7 mouse cellular contexts compared by ENCODE assay signal in genomic region chr11:119087301-119088082, GRCm38 (mm10). TPM values are rescaled to one million over a fixed set of nuclear protein-coding genes. Genes with fewer than 3 reads are reported as not detected.
DNase-seq lines count a peak whose midpoint lies in the region; ATAC-seq lines count a peak whose summit lies in the region.

No protein-coding gene starts in this region.

- peak overlapping the region; percentile 95 for H3K27ac ChIP-seq in embryonic facial prominence, embryonic 10.5 days (replicated peaks)
- H3K27ac ChIP-seq in limb, embryonic 12.5 days = no peak overlapping the region
- H3K27ac ChIP-seq in midbrain, embryonic 11.5 days (ENCODE audit: low read depth, low read length) = no peak overlapping the region

- intact Hi-C loops in heart, postnatal 36 days (cut with DNase I) = no loop called here

- H3K9me3 ChIP-seq in embryonic facial prominence, embryonic 10.5 days = no peaks in the 10 kb centered on the region
- no peaks in the 10 kb centered on the region for H3K9me3 ChIP-seq in limb, embryonic 12.5 days
- H3K9me3 ChIP-seq in midbrain, embryonic 11.5 days (ENCODE audit: control insufficient read depth, low read length) = no peaks in the 10 kb centered on the region

- H3K9ac ChIP-seq in limb, embryonic 12.5 days (replicated peaks) = no peak overlapping the region
- H3K9ac ChIP-seq in midbrain, embryonic 11.5 days (ENCODE audit: low read length) = no peak overlapping the region

- H3K36me3 ChIP-seq in embryonic facial prominence, embryonic 10.5 days (replicated peaks) = no peaks in the 10 kb centered on the region
- H3K36me3 ChIP-seq in limb, embryonic 12.5 days = no peaks in the 10 kb centered on the region; the same call in 1 of the 2 replicates
- no peaks in the 10 kb centered on the region for H3K36me3 ChIP-seq in midbrain, embryonic 11.5 days (ENCODE audit: control insufficient read depth, insufficient read depth, low read length)

- H3K4me1 ChIP-seq in embryonic facial prominence, embryonic 10.5 days = peaks cover 85% of the 10 kb centered on the region
- H3K4me1 ChIP-seq in limb, embryonic 12.5 days (replicated peaks) = peaks cover 77% of the 10 kb centered on the region
- H3K4me1 ChIP-seq in midbrain, embryonic 11.5 days (ENCODE audit: control insufficient read depth, insufficient read depth, low read length) = peaks cover 54% of the 10 kb centered on the region

- no peak for ATAC-seq in limb, embryonic 12.5 days (ENCODE audit: insufficient number of reproducible peaks, insufficient read depth, low FRiP score, low TSS enrichment, low read depth)
- no peak for ATAC-seq in midbrain, embryonic 11.5 days (ENCODE audit: low FRiP score)

- peak overlapping the region; percentile 21 for H3K4me2 ChIP-seq in limb, embryonic 12.5 days
- H3K4me2 ChIP-seq in midbrain, embryonic 11.5 days = no peak overlapping the region

- H3K4me3 ChIP-seq in embryonic facial prominence, embryonic 10.5 days = peak overlapping the region; percentile 79
- H3K4me3 ChIP-seq in limb, embryonic 12.5 days (replicated peaks) = 0 out of 2 replicates have a peak overlapping the region, but pooled peaks have one; percentile 12
- H3K4me3 ChIP-seq in midbrain, embryonic 11.5 days (ENCODE audit: low read depth, low read length) = no peak overlapping the region

- DNase-seq in CD4-positive helper T cell, adult 2 months (ENCODE audit: low read depth, low spot score) = peak; percentile 55
- peak; percentile 63 for DNase-seq in MN1 (ENCODE audit: low spot score)
- DNase-seq in embryonic facial prominence, embryonic 10.5 days (ENCODE audit: low spot score) = peak; percentile 63
- peak; percentile 69 to 77 for DNase-seq in heart, postnatal 36 days
- DNase-seq in midbrain, embryonic 11.5 days (ENCODE audit: low spot score, missing footprints) = peak; percentile 92
- DNase-seq in thymus, postnatal 36 days = peak; percentile 44 to 60

- H3K27me3 ChIP-seq in embryonic facial prominence, embryonic 10.5 days (replicated peaks; ENCODE audit: low read depth, poor library complexity, severe bottlenecking) = peaks cover 90% of the 10 kb centered on the region
- peaks cover 68% of the 10 kb centered on the region for H3K27me3 ChIP-seq in limb, embryonic 12.5 days
- peaks cover 77% of the 10 kb centered on the region for H3K27me3 ChIP-seq in midbrain, embryonic 11.5 days (ENCODE audit: control insufficient read depth, insufficient read depth, low read length)

- WGBS in embryonic facial prominence, embryonic 10.5 days = under 1% methylated on average over 35 of the region's 35 CpGs
- WGBS in limb, embryonic 12.5 days = 3% methylated on average over 35 of the region's 35 CpGs
- 2% methylated on average over 35 of the region's 35 CpGs for WGBS in midbrain, embryonic 11.5 days

RNA-seq across cellular contexts. Expression of gene Cbx4, which starts 1.5 kb away (rescaled TPM):
- 4.7 and 5.2 TPM in 2 replicates for polyA plus RNA-seq in embryonic facial prominence, embryonic 10.5 days (2016; fragmentation: Nextera tagmentation; extraction: Ambion mirVana)
- 10 to 100 TPM; 11.5 to 13.6 TPM for total RNA-seq in heart, postnatal 36 days (2021)
- polyA plus RNA-seq in limb, embryonic 12.5 days (2016; fragmentation: Nextera tagmentation; extraction: Ambion mirVana) = 9.8 and 12.5 TPM in 2 replicates
- polyA plus RNA-seq in midbrain, embryonic 11.5 days (2014; fragmentation: Nextera tagmentation; extraction: Ambion mirVana) = 6.3 and 7.0 TPM in 2 replicates

RNA-seq across cellular contexts. Expression of gene Cbx8, which starts 46.7 kb away (rescaled TPM):
- 11.6 and 12.4 TPM in 2 replicates for polyA plus RNA-seq in embryonic facial prominence, embryonic 10.5 days (2016; fragmentation: Nextera tagmentation; extraction: Ambion mirVana)
- total RNA-seq in heart, postnatal 36 days (2021) = 1 to 10 TPM; 5.3 to 9.1 TPM
- 11.8 and 13.0 TPM in 2 replicates for polyA plus RNA-seq in limb, embryonic 12.5 days (2016; fragmentation: Nextera tagmentation; extraction: Ambion mirVana)
- 11.3 and 11.9 TPM in 2 replicates for polyA plus RNA-seq in midbrain, embryonic 11.5 days (2014; fragmentation: Nextera tagmentation; extraction: Ambion mirVana)
